Mouse (Mus musculus) gastrocnemius, adult 8-10 months (tissue): ENCODE measurements around the gene Hook2. TPM values are rescaled to one million over a fixed set of nuclear protein-coding genes. Genes with fewer than 3 reads are reported as not detected.

Source experiments
- DNase-seq, 2 experiments: peaks; one replicate each; pipeline ENCODE4 v3.0.0; 2022; ENCODE audit warnings: low spot score in 2 of 2
- total RNA-seq, 4 experiments: library from RNA; stranded (reverse); gene quantifications; 2 replicates each; pipeline ENCODE4 v1.2.4; 2022

Gene Hook2
- total RNA-seq, 4 experiments from 2014 or later: 2.0 to 3.1 (median 2.6) TPM

DNA sequence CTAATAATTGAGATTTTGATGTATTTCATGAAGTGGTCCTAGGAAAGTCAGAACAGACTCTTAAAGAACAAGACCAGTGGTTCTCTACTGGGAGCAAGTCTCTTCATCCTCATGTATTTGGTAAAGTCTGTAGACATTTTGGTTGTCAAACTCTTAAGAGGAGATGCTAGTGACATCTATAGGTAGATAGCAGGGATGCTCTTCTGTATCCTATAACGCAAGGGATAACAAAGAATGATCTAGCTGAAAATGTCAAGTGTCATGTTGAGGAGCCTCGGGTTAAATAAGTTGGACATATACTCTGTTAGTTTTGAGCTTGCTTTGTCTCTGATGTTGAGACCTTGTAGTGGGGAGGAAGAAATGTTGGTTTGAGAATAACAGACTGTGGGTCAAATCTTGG, 37.5 kb downstream of the Hook2 start:
- DNase-seq: no peak

DNA sequence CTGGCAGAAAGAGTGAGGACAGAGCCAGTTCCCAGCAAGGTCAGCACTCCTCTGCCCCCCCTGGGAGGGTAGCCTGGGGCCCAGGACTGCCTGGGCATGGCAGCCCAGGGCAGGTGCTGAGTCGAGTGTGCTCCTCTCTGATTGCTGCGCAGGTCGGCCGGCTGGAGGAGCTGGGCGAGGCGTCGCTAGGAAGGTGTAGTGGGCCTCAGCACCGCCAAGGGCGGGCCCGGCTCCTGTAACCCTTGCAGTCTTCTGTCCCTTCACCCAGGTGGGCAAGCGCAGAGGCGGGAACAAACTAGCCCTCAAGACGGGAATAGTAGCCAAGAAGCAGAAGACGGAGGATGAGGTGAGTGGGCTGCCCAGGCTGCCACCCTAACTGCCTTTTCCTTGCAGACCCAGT, 38.9 kb downstream of the Hook2 start:
- DNase-seq: no peak

DNA sequence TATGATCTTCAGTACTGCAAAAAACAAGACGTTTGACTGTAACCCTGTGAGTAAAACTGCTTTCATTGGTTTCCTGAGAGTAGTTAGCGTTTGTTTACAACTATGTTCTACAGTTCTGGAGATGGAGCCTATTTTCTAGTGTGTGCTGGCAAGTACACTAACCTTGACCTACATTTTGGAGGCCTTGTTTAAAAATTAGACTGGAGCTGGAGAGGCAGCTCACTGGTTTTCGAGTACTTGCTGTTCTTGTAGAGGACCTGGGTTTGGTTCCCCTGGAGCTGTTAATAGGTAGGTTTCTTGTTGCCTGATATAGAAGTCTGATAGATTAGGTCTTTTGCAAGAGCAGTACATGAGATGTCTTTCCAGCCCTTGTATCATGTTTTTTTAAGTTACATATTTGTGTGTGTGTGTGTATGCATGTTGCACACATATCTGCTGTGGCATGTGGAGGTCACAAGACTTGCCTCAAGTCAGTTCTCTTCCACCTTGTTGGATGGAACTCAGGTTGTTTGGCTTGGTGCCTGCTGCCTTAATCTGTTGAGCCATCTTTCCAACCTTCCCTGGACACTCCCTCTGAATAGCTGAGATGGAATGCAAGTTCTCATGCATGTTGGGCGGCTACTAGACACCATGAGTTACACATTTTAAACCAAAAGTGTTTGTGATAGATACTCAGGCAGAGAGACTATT, 42.4 kb downstream of the Hook2 start:
- DNase-seq: no peak

DNA sequence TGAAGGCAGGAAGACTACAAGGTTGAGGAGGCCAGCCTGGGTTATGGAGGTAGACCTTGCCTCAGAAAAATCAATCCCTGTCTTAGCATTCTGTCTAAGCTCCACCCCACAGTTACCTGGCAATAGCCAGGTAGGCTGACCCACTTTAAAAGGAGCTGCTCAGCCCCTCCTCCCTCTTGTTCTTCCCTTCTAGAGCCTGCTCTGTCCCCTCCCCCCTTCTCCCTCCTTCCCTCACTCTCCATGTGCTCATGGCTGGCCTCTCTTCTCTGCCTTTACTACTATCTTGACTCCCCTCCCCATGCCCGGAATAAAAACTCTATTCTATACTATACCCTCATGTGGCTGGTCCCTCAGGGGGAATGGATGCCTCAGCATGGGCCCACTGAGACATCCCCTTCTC, 43.5 kb downstream of the Hook2 start:
- no peak for DNase-seq

DNA sequence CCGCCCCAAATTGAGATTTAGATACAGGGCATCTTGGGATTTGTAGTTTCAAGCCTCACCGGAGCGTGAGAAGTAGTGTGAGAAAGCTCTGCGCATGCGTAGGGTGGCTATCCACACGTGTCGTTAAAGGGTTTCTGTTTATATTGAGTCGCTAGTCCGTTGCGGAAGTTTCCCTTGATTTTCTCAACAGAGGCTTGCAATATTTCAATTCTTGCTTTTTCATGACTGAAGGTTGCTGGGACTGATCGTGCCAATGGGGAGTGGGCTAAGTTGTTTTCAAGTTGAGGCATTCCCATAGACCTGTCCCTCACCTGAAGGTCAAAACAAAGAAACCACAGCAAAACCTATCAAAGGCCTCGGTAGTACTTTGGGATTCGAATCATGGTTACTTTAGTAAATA, 44.4 kb downstream of the Hook2 start:
- peak in 1 of 2 experiments; percentile 59 for DNase-seq

DNA sequence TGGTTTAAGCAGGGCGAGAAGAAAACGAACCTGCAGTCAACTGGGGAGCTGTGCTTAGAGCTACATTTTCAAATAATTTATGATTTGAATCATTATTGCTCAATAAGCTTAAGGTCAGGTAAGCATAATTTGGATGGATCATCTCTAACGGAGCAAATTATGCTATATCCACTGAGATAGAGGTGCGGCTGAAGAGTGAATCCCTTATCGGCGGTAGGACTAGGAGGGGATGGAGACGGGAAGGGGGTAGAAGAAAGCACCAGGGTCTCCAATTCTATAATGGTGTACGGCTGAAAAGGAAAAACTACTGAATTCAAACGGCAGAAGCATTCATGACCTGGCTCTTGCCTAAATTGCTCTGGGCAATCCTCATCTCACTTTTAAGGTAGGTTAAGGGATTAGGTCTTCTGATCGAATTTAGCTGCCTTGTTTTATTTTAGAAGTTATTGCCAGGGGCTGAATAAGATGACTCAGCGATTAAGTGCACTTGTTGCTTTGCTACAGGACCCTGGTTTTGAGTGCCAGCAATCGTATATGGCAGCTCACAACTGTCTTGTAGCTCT, 44.8 kb downstream of the Hook2 start:
- DNase-seq: no peak

DNA sequence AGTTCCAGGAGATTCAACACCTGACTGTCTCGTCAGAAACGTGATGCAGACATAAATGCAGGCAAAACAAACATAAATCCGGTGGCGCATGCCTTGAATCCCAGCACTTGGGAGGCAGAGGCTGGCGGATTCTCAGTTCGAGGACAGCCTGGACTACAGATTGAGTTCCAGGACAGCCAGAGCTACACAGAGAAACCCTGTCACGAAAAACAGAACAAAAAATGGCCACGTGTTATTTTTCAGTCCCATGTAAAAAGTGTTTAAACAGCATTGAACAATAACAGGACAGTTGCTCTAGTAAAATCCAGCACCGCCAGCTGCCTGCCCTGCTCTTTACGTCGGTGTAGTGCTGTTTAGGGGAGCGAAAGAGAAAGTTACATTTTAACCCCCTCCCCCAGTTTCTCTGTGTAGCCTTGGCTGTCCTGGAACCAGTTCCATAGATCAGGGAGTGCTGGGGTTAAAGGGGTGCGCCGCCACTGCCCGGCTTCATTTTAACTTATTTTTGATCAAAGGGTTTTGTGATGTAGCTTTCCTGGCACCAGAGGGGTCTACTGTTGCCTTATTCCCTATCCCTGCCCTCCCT, 45.4 kb downstream of the Hook2 start:
- DNase-seq: no peak

DNA sequence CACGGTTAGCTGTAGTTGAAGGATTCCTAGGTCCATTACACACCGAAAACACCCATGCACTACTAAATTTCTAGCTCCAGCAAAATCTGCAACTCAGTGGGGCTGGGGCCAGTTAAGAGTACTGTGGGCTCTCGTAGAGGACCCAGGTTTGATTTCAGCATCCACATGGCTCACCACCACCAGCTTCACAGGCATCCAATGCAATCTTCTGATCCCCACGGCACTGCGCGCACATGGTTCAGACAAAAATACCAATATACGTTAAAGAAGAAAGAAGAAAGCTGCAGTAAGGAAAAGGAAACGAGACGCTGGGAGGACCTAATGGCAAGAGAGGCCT, 45.9 kb downstream of the Hook2 start:
- DNase-seq: no peak

DNA sequence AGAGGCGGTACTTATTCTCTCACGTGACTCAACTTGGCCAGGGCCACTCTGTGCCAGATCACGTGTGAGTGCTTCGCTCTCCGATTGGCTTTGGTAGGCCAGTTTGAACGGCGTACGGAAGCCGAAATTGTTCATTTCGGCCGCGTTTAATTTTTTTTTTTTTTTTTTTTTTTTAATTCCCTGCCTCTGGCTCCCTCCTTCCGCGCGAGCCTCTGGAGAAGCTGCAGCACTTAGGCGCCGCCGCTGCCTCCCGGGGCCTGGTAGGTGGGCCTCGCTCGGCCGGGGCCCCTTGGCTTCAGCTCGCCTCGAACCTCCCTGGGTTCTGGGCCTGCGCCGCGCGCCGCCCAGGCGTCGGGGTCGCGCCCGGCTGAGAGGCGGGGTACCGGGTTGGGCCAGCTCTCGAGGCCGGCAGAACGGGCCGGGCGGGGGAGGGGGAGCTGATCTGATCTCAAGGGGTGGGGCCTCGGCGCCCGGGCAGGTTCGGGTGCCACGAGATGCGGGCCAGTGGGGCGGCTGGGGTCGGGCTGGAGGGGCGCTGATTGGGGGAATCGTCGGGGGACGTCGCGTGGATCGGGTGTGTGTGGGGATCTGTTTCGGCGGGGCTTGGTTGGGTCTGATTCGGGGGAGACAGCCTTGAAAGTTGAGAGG, 46.4 kb downstream of the Hook2 start, which contains the start of gene Tnpo2:
Tnpo2 (plus strand) TSS at position 198 of the 648 bp plus-strand sequence.
- DNase-seq: peak; percentile 88 to 90

DNA sequence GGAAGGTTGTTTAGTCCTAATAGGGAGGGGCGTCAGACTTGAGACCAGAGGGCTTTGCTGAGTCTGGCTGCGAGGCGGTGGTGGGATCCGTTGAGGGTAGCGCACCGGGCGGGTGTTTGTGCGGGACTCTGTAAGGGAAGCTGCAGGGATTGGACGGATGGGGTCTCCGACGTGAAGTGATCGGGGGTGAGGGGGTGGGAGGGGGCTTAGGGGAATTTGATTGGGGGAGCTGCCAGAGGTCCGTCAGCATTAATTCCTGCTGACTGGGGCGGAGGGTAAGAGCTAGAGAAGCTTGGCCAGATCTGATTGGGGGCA, 46.9 kb downstream of the Hook2 start:
- no peak for DNase-seq

DNA sequence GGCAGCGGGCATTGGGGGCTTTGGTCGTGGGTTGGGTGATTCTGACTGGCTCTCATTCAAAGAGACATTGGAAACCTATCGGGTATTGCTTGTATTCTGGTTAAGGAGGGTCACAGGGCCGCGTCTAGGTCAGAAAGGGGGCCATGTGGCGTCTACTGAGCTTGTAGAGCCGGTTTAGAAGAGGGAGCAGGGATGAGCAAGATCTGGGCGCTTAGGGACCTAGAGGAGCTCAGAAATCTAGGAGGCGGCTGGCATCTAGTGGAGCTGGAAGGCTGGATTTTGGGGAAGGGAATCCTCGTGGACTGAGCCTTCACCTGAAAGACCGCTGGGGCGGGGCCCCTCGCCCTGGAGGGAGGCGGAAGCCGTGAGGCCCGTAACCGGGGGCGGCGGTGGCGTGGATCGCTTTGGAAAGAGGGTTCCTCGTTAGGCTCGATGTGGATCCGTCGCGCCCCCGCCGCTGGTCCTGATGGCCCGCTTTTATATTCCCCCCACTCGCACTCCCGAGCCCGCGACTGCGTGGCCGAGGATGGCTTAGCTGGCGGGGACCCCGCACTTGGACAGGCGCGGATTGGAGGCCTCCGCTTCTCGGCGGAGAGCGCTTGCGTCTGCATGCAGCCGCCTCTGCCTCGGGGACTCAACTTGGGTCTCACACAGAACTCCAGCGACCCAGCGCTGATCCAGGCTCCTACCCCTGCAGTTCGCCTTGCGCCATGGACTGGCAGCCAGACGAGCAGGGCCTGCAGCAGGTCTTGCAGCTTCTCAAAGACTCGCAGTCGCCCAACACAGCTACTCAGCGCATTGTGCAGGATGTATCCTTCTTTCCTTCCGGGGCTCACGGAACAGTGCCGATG, 47.5 kb downstream of the Hook2 start:
- no peak for DNase-seq

DNA sequence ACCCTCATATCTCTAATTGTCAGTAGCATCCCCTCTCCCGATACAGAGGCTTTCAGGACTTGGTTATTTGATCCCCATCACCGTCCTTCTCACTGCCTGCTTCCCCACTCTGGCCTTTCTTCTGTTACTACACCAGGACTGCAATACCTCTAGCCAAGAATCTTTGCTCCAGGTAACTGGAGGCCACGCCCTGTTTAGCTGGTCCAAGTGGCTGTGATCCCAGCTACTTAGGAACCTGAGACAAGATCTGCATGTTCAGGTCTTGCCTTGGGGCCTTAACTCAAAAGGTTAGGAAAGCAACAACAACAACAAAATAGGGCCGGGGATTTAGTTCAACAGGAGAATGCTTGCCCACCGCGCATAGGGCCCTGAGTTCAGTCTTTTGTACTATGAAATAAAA, 53.2 kb downstream of the Hook2 start:
- no peak for DNase-seq

Other genes starting within 250 kb of the Hook2 start
- 100 to 1,000 TPM; 507 to 604 (median 532) TPM for gene Nfix, start 190.3 kb upstream of the Hook2 start, total RNA-seq
- gene Dand5, start 167.8 kb upstream of the Hook2 start, total RNA-seq: 10 to 100 TPM in 3 of 4 experiments, 1 to 10 TPM in 1; 7.8 to 12.9 (median 12.2) TPM
- gene Gadd45gip1, start 159.1 kb upstream of the Hook2 start, total RNA-seq: 10 to 100 TPM; 18.6 to 23.2 (median 20.8) TPM
- 100 to 1,000 TPM; 168 to 185 (median 180) TPM for gene Rad23a, start 149.9 kb upstream of the Hook2 start, total RNA-seq
- 100 to 1,000 TPM; 148 to 197 (median 154) TPM for gene Calr, start 143.7 kb upstream of the Hook2 start, total RNA-seq
- 10 to 100 TPM; 19.2 to 28.8 (median 24.5) TPM for gene Farsa, start 133.6 kb upstream of the Hook2 start, total RNA-seq
- 1 to 10 TPM in 2 of 4 experiments, under 1 TPM in 2; 0.82 to 2.5 (median 1.5) TPM for gene Syce2, start 118.5 kb upstream of the Hook2 start, total RNA-seq
- 10 to 100 TPM; 29.4 to 43.6 (median 36.2) TPM for gene Gcdh, start 96.7 kb upstream of the Hook2 start, total RNA-seq
- gene Klf1, start 88.7 kb upstream of the Hook2 start, total RNA-seq: not detected
- gene Dnase2a, start 82.0 kb upstream of the Hook2 start, total RNA-seq: 1 to 10 TPM; 3.7 to 8.0 (median 6.1) TPM
- gene Mast1, start 53.2 kb upstream of the Hook2 start, total RNA-seq: under 1 TPM in 1 of 4 experiments, not detected in 3; 0.07 TPM
- not detected for gene Rtbdn, start 43.6 kb upstream of the Hook2 start, total RNA-seq
- gene Gm49661, start 21.2 kb upstream of the Hook2 start, total RNA-seq: 1 to 10 TPM in 1 of 4 experiments, not detected in 3; 1.1 TPM
- 100 to 1,000 TPM; 173 to 193 (median 187) TPM for gene Prdx2, start 21.0 kb upstream of the Hook2 start, total RNA-seq
- 10 to 100 TPM; 20.4 to 26.5 (median 23.9) TPM for gene Rnaseh2a, start 20.8 kb upstream of the Hook2 start, total RNA-seq
- gene Junb, start 11.9 kb upstream of the Hook2 start, total RNA-seq: 1 to 10 TPM; 5.9 to 9.6 (median 7.5) TPM
- gene Best2, start 23.9 kb downstream of the Hook2 start, total RNA-seq: not detected
- gene Asna1, start 34.7 kb downstream of the Hook2 start, total RNA-seq: 10 to 100 TPM; 57.1 to 67.3 (median 58.8) TPM
- gene Trir, start 36.2 kb downstream of the Hook2 start, total RNA-seq: 10 to 100 TPM; 57.5 to 74.2 (median 66.1) TPM
- gene Tnpo2, start 46.3 kb downstream of the Hook2 start, total RNA-seq: 10 to 100 TPM; 28.3 to 38.4 (median 32.6) TPM
- gene Fbxw9, start 69.5 kb downstream of the Hook2 start, total RNA-seq: 1 to 10 TPM; 1.4 to 2.5 (median 1.8) TPM
- gene Gm5741, start 77.4 kb downstream of the Hook2 start, total RNA-seq: not detected
- 10 to 100 TPM; 34.1 to 38.9 (median 36.0) TPM for gene Dhps, start 81.2 kb downstream of the Hook2 start, total RNA-seq
- 10 to 100 TPM; 40.7 to 49.9 (median 46.3) TPM for gene Wdr83os, start 90.1 kb downstream of the Hook2 start, total RNA-seq
- 10 to 100 TPM; 15.4 to 20.4 (median 16.0) TPM for gene Wdr83, start 90.7 kb downstream of the Hook2 start, total RNA-seq
- gene Man2b1, start 92.7 kb downstream of the Hook2 start, total RNA-seq: 1 to 10 TPM; 6.4 to 9.8 (median 8.1) TPM
- 1 to 10 TPM in 2 of 4 experiments, under 1 TPM in 2; 0.51 to 1.4 (median 0.90) TPM for gene Zfp791, start 132.5 kb downstream of the Hook2 start, total RNA-seq
- not detected for gene Cks1brt, start 161.3 kb downstream of the Hook2 start, total RNA-seq
- not detected for gene Olfr371, start 235.4 kb downstream of the Hook2 start, total RNA-seq